Mouse (Mus musculus) ES-Bruce4 (cell line): Measurements from ENCODE around the gene Zscan29.

ENCODE experiments used
- CTCF ChIP-seq: IDR thresholded peaks from one replicate; pipeline ENCODE4 v1.8.1; 2011; ENCODE audit warnings: low read depth, low read length
- EP300 ChIP-seq: IDR thresholded peaks from 2 replicates; pipeline ENCODE4 v1.6.1; 2011; ENCODE audit warnings: low read depth, low read length; ENCODE audit not compliant: insufficient read depth
- POLR2A ChIP-seq: IDR thresholded peaks from one replicate; pipeline ENCODE4 v1.8.1; 2011; ENCODE audit warnings: low read length; ENCODE audit not compliant: insufficient read depth

DNA sequence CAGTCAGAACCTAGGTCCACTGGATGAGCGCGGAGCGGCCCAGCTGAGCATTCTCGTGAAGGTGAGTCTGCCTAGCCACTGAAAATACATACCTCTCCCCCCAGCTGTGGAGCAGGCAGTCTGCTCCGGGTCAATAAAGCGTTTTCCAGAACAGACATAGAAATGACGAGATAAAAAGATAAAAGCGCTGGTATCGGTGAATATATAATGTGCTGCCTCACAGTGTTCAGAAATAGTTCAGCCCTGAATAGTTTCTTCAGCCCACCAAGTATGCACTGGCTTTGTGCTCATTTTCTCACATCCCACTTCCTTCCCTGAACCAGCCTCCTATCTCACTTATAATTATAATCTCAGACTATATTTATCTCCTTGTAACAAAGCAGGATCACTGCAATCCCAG lies 24.5 kb upstream of the Zscan29 start:
- no peak for TF ChIP-seq CTCF
- TF ChIP-seq POLR2A, result no peak
- TF ChIP-seq EP300, result no peak
